ENCODE assay signal across 11 mouse cellular contexts in genomic region chrX:53684676-53685075, GRCm38 (mm10). TPM values are rescaled to one million over a fixed set of nuclear protein-coding genes. Genes with fewer than 3 reads are reported as not detected.
"Had no signal": no experiment of that assay in that cellular context is flagged by ENCODE, and none has a peak within 500 bp of the region (broad histone marks: within the 10 kb centered on the region; RNA-seq: fewer than 3 reads in every experiment).

No protein-coding gene starts in this region.

RNA-seq across cellular contexts. Expression of gene 4930502E18Rik, which starts 40.0 kb away (rescaled TPM):
- total RNA-seq: megakaryocyte progenitor cell, adult 5-6 weeks; midbrain, postnatal 0 days; monocyte, adult 5-6 weeks; neutrophil, adult 5-6 weeks had no signal
- polyA plus RNA-seq: lung, adult 2 months; lung, postnatal 0 days; macrophage; spleen, adult 2 months; stomach, embryonic 15.5 days; thymus, adult 2 months; urinary bladder, adult 2 months had no signal
